Mouse (Mus musculus) embryonic facial prominence, embryonic 14.5 days (tissue): ENCODE measurements around the gene Igf2bp3. TPM values are rescaled to one million over a fixed set of nuclear protein-coding genes. Genes with fewer than 3 reads are reported as not detected.

Experiments used
- ATAC-seq: fragments of 200-750 bp; cut with Nextera tagmentation; 2 replicates; pipeline ENCODE4 v1.8.0; 2017; ENCODE audit warnings: low read depth, moderate number of reproducible peaks, moderate TSS enrichment
- DNase-seq: peaks from one replicate; pipeline ENCODE4 v3.0.0-alpha.2; 2015; ENCODE audit warnings: low spot score
- H3K27ac ChIP-seq: fragments of 300-500 bp; sonication (generic); replicated peaks from 2 replicates; pipeline ENCODE4 v1.5.1; 2014; ENCODE audit warnings: low read depth, mild to moderate bottlenecking, low read length, moderate library complexity
- H3K27me3 ChIP-seq: fragments of 300-500 bp; sonication (generic); replicated peaks from 2 replicates; pipeline ENCODE4 v1.6.1; 2014; ENCODE audit warnings: low read length; ENCODE audit not compliant: control insufficient read depth, insufficient read depth
- H3K36me3 ChIP-seq: fragments of 300-500 bp; sonication (generic); 2 replicates; pipeline ENCODE4 v1.6.1; 2014; ENCODE audit warnings: low read length, mixed read lengths; ENCODE audit not compliant: control insufficient read depth, insufficient read depth
- H3K4me1 ChIP-seq: fragments of 300-500 bp; sonication (generic); 2 replicates; pipeline ENCODE4 v1.6.1; 2014; ENCODE audit warnings: antibody characterized with exemption, low read length; ENCODE audit not compliant: control insufficient read depth, insufficient read depth
- H3K4me2 ChIP-seq: fragments of 300-500 bp; sonication (generic); 2 replicates; pipeline ENCODE4 v1.6.1; 2014; ENCODE audit warnings: low read depth, mild to moderate bottlenecking, low read length, moderate library complexity, mixed read lengths
- H3K4me3 ChIP-seq: fragments of 300-500 bp; sonication (generic); 2 replicates; pipeline ENCODE4 v1.5.1; 2014; ENCODE audit warnings: low read depth, mild to moderate bottlenecking, low read length
- H3K9ac ChIP-seq: fragments of 300-500 bp; sonication (generic); 2 replicates; pipeline ENCODE4 v1.6.1; 2014; ENCODE audit warnings: low read depth, mild to moderate bottlenecking, low read length, moderate library complexity, mixed read lengths
- H3K9me3 ChIP-seq: fragments of 300-500 bp; sonication (generic); 2 replicates; pipeline ENCODE4 v1.6.1; 2016; ENCODE audit warnings: low read length; ENCODE audit not compliant: control insufficient read depth
- WGBS: fragments of 180-500 bp; shearing (Covaris S2); extraction: QIAGEN DNeasy Blood & Tissue Kit; methylation state at CpG from one replicate; pipeline ENCODE4 v1.1.7; 2014; 5-methylcytosine and 5-hydroxymethylcytosine counted together
- polyA plus RNA-seq: library from polyadenylated mRNA; unstranded; fragments of >200 nt; fragmentation: Nextera tagmentation; extraction: Ambion mirVana; gene quantifications from 2 replicates; pipeline ENCODE4 v1.2.1, GENCODE M21; 2014

The Igf2bp3 gene
- polyA plus RNA-seq, 1 experiment from 2014 or later = 49.4 TPM

DNA sequence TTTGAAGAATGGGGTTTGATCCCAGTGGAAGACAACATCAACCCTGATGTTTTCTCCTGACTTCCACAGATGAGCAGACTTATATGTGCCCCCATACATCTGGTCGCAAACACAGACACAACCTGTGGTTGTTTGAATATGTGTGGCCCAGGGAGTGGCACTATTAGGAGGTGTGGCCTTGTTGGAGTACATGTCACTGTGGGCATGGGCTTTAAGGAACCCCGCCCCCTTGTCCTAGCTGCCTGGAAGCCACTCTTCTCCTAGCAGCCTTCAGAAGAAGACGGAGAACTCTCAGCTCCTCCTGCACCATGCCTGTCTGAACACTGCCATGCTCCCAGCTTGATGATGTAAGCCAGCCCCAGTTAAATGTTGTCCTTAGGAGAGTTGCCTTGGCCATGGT is 94.4 kb downstream of the Igf2bp3 start:
- ATAC-seq (no peak), DNase-seq (no peak)
- H3K4me2 ChIP-seq = no peak overlapping the region
- H3K4me3 ChIP-seq = no peak overlapping the region
- no peaks in the 10 kb centered on the region for H3K27me3 ChIP-seq
- no peaks in the 10 kb centered on the region for H3K4me1 ChIP-seq
- WGBS = 93% methylated on average over 3 of the region's 3 CpGs
- peaks cover 32% of the 10 kb centered on the region for H3K36me3 ChIP-seq
- no peak overlapping the region for H3K9ac ChIP-seq
- no peak overlapping the region for H3K27ac ChIP-seq
- no peaks in the 10 kb centered on the region for H3K9me3 ChIP-seq

DNA sequence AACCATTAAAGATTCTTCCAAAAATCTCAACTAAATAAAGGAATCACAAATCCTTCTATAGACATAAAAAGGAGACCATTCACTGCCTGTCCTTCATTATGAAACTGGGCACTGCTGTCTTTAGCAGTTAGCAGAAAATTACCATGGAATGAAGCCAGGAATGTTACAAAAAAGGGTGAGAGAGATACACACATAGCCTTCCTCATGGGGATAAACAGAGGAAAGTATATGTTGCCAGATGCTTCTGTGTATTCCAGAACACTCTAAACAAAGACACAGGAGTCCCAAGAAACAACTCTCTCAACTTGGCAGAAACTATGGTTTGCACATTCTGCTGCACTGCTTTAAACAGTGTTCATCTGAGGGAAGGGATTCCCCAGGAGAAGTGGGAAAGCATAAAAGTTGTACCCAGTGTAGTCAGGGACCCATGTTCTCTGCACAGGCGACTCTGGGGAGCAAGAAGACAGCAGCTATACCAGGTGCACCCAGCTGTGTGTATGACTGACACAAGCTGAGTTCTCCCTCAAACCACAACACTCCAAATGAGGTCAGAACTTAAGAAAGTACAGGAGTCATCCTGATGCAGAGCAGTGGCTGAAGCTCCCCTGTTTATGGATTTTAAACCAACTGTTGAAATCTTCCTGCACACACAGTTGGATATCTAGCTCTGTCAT is 95.2 kb downstream of the Igf2bp3 start:
- no peaks in the 10 kb centered on the region for H3K4me1 ChIP-seq
- no peaks in the 10 kb centered on the region for H3K9me3 ChIP-seq
- ATAC-seq (no peak), DNase-seq (no peak)
- no peak overlapping the region for H3K9ac ChIP-seq
- no peak overlapping the region for H3K4me2 ChIP-seq
- no peaks in the 10 kb centered on the region for H3K27me3 ChIP-seq
- peaks cover 36% of the 10 kb centered on the region for H3K36me3 ChIP-seq
- H3K27ac ChIP-seq = no peak overlapping the region
- no peak overlapping the region for H3K4me3 ChIP-seq
- WGBS = 94% methylated on average over 1 of the region's 1 CpGs

DNA sequence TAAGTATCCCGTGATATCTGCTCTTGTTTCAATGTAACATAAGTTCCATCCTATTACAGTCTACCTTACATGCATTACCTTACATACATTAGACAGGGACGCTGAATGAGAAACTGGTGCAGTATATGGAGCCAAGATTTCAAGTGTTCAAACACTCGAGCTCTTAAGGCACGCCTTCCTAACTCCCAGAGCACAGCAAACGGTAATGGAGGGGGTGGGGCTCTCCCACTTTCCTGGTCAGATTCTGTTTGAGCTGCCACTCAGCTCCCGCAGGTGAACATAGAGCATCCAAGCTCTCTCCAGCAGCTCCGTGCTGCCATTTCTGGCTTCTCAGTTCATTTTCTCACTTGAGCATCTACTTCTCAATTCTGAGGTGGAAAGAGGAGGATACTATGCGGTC is 96.3 kb downstream of the Igf2bp3 start:
- H3K4me2 ChIP-seq = no peak overlapping the region
- WGBS = 75% methylated on average over 8 of the region's 8 CpGs

DNA sequence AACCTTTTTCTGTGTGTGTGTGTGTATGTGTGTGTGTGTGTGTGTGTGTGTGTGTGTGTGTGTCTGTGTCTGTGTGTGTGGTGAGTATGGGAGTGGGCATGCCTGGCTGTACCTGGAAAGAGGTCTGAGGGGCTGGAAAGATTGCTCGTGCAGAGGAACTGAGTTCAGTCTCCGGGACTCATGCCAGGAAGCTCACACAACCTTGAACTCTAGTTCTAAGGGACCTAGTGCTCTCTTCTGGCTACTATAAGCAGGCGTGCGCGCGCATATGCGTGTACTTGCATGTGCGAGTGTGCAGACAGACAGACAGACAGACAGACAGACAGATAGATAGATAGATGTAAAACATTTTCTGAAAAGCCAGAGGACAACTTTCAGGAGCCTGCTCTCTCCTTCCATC is 98.5 kb downstream of the Igf2bp3 start:
- no peak overlapping the region for H3K9ac ChIP-seq

More for the DNA sequence above, 96.3 kb downstream of the Igf2bp3 start:
- no peaks in the 10 kb centered on the region for H3K9me3 ChIP-seq
- H3K4me1 ChIP-seq = no peaks in the 10 kb centered on the region
- ATAC-seq (no peak), DNase-seq (no peak)
- no peaks in the 10 kb centered on the region for H3K27me3 ChIP-seq
- no peak overlapping the region for H3K27ac ChIP-seq
- H3K4me3 ChIP-seq = no peak overlapping the region
- no peak overlapping the region for H3K9ac ChIP-seq
- peaks cover 46% of the 10 kb centered on the region for H3K36me3 ChIP-seq

DNA sequence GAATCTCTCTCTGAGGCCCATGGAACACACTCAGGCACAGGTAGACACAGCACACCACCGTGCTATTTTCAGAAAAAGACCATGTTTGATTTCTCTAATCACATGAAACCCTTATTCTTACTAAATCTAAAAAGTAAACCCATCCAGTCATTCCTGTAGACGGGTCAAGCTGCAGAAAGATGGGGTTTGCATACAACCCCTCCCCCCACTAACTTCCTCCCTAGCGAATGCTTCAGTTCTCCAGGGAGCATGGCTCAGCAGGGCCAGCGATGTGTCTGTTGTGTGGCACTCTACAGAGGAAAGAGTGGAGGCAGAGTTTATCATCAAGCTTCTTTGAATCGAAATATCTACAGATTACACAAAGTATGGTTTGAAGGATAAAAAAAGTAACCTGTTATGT is 99.2 kb downstream of the Igf2bp3 start:
- Histone ChIP-seq H3K4me3 (no peak overlapping the region), H3K4me1 (no peaks in the 10 kb centered on the region), H3K27ac (no peak overlapping the region), H3K9ac (no peak overlapping the region), H3K4me2 (no peak overlapping the region), H3K9me3 (no peaks in the 10 kb centered on the region), H3K27me3 (no peaks in the 10 kb centered on the region), H3K36me3 (peaks cover 46% of the 10 kb centered on the region)
- ATAC-seq (no peak), DNase-seq (no peak)
- WGBS = 71% methylated on average over 5 of the region's 5 CpGs

More for the DNA sequence above, 98.5 kb downstream of the Igf2bp3 start:
- no peak for ATAC-seq
- 88% methylated on average over 8 of the region's 8 CpGs for WGBS
- Histone ChIP-seq H3K4me2 (no peak overlapping the region), H3K4me3 (no peak overlapping the region), H3K9me3 (no peaks in the 10 kb centered on the region), H3K4me1 (no peaks in the 10 kb centered on the region), H3K27me3 (no peaks in the 10 kb centered on the region), H3K36me3 (peaks cover 39% of the 10 kb centered on the region), H3K27ac (no peak overlapping the region)
- DNase-seq = no peak

DNA sequence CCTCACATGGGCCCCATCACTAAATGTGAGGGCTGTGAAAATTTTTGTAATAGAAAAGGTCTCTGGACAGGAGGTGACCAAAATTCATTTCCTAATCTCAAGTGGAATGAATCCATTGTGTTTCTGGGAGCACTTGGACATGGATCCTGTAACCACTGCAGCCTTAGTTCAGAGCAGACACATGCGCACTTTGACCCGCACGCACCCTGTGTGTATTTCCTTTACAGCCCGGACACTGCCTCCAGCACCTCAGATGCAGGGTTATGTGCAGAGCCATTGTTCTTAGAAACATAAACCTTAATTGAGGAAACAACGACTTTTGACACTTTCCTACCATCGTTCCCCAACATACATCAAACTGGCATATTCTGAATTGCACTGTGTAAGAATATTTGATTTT is 100.3 kb downstream of the Igf2bp3 start:
- no peak for DNase-seq
- no peaks in the 10 kb centered on the region for H3K4me1 ChIP-seq
- H3K9ac ChIP-seq = no peak overlapping the region
- 78% methylated on average over 6 of the region's 6 CpGs for WGBS
- H3K36me3 ChIP-seq = peaks cover 46% of the 10 kb centered on the region
- no peak overlapping the region for H3K4me2 ChIP-seq
- no peak overlapping the region for H3K4me3 ChIP-seq
- H3K27me3 ChIP-seq = no peaks in the 10 kb centered on the region
- H3K9me3 ChIP-seq = no peaks in the 10 kb centered on the region
- H3K27ac ChIP-seq = no peak overlapping the region
- no peak for ATAC-seq

DNA sequence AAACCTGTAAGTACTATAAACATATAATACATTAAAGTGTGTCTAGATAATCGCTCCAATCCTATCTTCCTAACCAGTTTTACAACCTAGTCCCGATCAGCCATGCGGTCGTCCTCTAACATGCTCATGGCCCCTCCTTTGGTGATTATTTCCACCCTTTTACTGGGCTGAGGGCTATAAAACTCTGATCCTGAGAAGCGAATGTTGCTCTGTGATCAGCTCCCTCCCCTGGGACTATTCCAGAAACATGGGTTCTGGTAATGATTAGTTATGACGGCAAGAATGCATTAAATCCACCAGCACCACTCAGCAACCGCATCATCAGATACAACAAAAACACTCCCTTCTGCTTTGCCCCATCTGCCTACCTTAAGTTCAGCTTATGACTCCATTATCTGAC is 100.9 kb downstream of the Igf2bp3 start:
- 58% methylated on average over 7 of the region's 7 CpGs for WGBS
- Histone ChIP-seq H3K4me2 (no peak overlapping the region), H3K27me3 (no peaks in the 10 kb centered on the region), H3K36me3 (peaks cover 46% of the 10 kb centered on the region), H3K4me1 (no peaks in the 10 kb centered on the region), H3K9ac (no peak overlapping the region), H3K9me3 (no peaks in the 10 kb centered on the region), H3K27ac (no peak overlapping the region), H3K4me3 (no peak overlapping the region)
- ATAC-seq (no peak), DNase-seq (peak; percentile 30)

DNA sequence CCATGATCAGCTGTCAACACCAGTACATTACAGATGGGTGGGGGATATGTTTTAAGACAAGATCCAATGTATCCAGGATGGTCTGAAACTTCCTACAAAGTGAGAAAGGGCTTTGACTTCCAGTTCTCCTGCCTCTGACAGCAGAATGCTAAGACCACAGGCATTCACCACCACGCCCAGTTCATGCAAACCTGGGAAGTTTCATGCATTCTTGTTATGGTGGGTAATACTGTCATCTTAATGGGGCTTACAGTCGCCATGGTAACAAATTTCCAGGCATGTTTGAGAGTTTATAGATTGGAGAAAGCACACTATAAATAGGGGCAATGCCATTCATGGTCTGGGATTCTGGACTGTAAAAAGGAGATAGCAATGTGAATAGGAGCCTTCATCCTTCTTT is 105.6 kb downstream of the Igf2bp3 start:
- 75% methylated on average over 2 of the region's 2 CpGs for WGBS

DNA sequence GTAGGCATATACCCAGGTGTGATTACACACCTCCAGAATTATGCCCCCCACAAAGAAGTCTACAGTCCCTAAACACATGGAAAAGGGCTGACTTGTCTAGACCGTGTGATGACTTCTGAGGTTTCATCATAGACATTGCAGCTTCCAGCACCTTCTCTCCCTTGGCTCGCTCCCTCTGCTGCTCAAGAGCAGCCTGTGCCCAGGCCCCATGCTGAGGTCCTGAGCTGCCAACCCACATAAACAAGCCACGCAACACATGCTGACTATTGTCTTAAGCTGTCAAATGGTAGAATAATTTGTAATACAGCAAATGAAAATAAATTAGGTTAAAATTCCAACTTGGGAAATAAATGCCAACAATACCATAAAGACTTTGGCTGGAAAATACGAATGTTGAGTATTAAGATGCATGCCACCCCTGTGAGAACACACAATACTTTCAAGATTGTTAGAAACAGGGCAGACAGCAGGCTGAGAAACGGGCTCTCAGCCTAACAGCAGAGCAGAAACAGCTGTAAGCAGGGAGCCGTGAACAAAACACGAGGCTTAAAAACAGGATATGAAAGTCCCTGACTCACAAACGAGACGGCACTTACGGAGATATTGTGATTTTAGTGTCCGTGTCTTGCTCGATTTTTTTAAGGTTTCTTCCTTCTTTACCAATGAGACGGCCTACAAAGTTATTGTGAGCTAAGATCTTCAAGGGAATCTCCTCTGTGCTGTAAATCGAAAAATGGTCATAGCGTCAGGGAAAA is 107.8 kb downstream of the Igf2bp3 start:
- Histone ChIP-seq H3K27me3 (no peaks in the 10 kb centered on the region), H3K4me3 (no peak overlapping the region), H3K4me1 (no peaks in the 10 kb centered on the region), H3K4me2 (no peak overlapping the region), H3K9me3 (no peaks in the 10 kb centered on the region), H3K36me3 (peaks cover 73% of the 10 kb centered on the region), H3K27ac (no peak overlapping the region), H3K9ac (no peak overlapping the region)
- ATAC-seq = no peak
- 85% methylated on average over 15 of the region's 15 CpGs for WGBS
- DNase-seq = no peak

More for the DNA sequence above, 105.6 kb downstream of the Igf2bp3 start:
- no peak overlapping the region for H3K27ac ChIP-seq
- DNase-seq (peak; percentile 29), ATAC-seq (no peak)
- no peaks in the 10 kb centered on the region for H3K4me1 ChIP-seq
- no peaks in the 10 kb centered on the region for H3K27me3 ChIP-seq
- H3K9me3 ChIP-seq = no peaks in the 10 kb centered on the region
- no peak overlapping the region for H3K4me3 ChIP-seq
- H3K9ac ChIP-seq = no peak overlapping the region
- H3K36me3 ChIP-seq = peaks cover 57% of the 10 kb centered on the region
- H3K4me2 ChIP-seq = no peak overlapping the region
